Mouse (Mus musculus) G1E (cell line): ENCODE results near the gene Ndufv3.

Source experiments
- CTCF ChIP-seq: IDR thresholded peaks from 2 replicates; pipeline ENCODE4 v1.5.1; 2012; ENCODE audit warnings: low read depth, low read length, inconsistent platforms, mixed read lengths
- GATA2 ChIP-seq: IDR thresholded peaks from 2 replicates; pipeline ENCODE4 v1.6.1; 2012; ENCODE audit warnings: low read depth, low read length, inconsistent platforms, borderline replicate concordance
- POLR2AphosphoS5 ChIP-seq: IDR thresholded peaks from 2 replicates; pipeline ENCODE4 v1.6.1; 2012; ENCODE audit warnings: low read depth, low read length, inconsistent platforms; ENCODE audit not compliant: insufficient replicate concordance

- TF ChIP-seq CTCF (no peak), POLR2AphosphoS5 (no peak), GATA2 (no peak)
Measured at GRCm38 (mm10) chr17:31531441-31532158, 11.7 kb downstream of the Ndufv3 start.
